Mouse (Mus musculus): ENCODE results near the gene Ndufaf4. TPM values are rescaled to one million over a fixed set of nuclear protein-coding genes. Genes with fewer than 3 reads are reported as not detected.

Ndufaf4 gene
- polyA plus RNA-seq, 1 experiment = 20.4 TPM

DNA sequence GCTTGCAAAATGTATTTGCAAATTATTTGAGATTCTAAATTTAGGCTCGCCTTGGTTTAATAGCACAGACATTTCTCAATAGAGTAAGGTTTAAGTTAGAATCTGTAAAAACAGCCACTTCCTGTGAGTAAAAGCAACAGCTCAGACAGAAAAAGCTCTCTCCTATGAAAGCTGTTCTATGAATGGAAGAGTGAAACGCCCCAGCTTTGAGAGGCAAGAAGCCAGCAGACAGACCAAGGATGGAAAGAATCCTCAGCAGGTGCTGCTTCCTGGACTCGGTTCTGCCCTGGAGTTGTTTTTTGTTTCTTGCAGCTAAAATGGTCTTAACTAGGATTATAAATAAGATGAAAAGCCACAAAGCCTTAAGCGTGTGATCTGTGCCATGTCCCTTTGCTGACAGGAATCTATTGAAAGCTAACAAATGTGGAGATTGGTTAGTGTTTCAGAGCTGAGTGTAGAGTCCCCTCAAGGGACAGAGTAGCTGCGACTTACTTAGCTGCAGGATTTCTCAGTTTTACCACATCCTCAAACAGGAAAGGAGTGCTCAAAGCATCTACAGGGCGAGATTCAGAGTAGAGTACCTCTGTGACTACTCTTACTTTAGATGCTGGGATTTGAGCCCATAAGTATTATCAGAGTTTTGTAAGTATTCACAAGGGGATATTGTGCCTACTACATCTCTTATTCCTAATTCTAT, 45.0 kb downstream of the Ndufaf4 start:
- no peak for TF ChIP-seq GATA1 (IDR thresholded peaks at IDR 0.05; ENCODE audit: low read length)

Other genes starting within 250 kb of the Ndufaf4 start
- not detected in 2 replicates for gene Klhl32, start 47.0 kb upstream of the Ndufaf4 start, polyA plus RNA-seq (2012)
- not detected in 2 replicates for gene Gpr63, start 68.3 kb downstream of the Ndufaf4 start, polyA plus RNA-seq (2012)

Measured in G1E-ER4 (cell line).